Mouse (Mus musculus): ENCODE measurements around the gene Brap. TPM values are rescaled to one million over a fixed set of nuclear protein-coding genes. Genes with fewer than 3 reads are reported as not detected.

Brap gene
- total RNA-seq (2023), result 10 to 100 TPM; 64.0 to 74.1 TPM

DNA sequence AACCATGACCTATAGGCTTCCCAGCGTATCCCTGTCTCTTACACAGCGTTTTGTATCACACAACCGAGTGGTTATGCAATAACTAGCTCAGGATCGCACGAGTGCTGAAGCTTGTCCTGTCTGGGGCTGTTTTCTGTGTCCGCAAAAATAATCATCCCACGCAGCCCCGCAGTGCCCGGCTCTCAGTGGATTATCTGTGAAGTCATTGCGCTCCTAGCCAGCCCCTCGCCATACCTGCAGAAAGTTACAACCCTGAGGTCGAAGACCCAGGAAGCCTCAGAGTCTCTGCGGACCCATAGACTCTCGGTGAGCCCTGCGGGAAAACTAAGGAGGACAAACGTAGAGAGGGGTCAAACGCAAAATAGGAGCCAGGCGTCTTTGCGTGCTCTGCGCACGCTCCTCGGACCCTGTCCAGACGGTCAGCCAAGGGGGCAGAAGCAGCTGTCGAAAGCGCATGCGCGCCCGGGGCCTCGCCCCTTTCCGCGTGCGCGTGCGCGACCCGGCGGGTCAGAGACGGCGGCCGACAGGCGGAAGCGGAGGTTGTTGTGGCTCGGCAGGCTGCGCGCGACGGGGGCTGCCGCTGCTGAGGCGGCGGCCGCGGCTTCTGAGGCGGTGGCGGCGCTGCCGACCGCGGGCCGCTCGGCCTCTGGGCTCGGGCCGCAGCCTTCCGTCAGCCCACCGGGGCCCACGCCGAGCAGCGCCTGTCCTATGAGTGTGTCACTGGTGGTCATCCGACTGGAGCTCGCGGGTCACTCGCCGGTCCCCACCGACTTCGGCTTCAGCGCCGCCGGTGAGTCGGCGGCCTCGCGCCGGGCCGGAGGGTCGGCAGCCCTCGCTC is at the start of gene Brap, which contains the start of gene Acad10:
Gene Brap (plus strand): TSS at position 505 of the 838 bp plus-strand sequence.
Gene Acad10 (minus strand): TSS at position 456 of the 838 bp plus-strand sequence.

DNA sequence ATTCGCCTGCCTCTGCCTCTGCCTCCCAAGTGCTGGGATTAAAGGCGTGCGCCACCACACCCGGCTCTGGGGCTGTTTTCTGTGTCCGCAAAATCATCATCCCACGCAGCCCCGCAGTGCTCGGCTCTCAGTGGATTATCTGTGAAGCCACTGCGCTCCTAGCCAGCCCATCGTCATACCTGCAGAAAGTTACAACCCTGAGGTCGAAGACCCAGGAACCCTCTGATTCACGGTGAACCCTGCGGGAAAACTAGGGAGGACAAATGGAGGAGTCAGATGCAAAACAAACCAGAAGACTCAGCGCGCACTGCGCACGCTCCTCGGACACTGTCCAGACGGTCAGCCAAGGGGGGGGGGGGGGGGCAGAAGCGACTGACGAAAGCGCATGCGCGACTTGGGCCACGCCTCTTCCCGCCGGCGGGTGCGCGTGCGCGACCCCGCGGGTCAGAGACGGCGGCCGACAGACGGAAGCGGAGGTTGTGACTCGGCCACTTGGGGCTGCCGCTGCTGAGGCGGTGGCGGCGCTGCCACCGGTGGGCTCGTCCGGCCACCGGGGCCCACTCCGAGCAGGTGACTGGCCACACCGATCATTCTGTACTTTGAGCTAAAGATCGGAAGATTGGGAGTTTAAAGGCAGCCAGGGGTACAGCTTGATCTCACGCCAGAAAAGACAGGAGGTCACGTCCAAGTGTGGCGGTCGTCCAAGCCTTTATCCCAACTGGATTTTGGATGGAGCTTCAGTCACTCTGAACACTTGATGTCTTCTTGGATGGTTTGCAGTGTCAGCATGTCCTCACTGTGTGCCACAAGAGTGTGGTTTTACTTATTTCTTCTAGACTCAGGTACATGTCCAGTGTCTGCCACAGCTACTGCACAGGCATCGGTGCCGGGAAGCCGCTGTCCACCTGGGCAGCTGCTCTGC is 41.5 kb upstream of the Brap start, which contains the start of gene Acad12:
Gene Acad12 (minus strand): TSS at position 347 of the 922 bp plus-strand sequence.

GRCm38 (mm10) chr5:121711174-121711927 is 51.0 kb downstream of the Brap start, which contains the start of gene Atxn2:
Atxn2 (plus strand) TSS chr5:121711337.

Other genes starting within 250 kb of the Brap start
- gene Tmem116, start 208.7 kb upstream of the Brap start, total RNA-seq (2023), result 1 to 10 TPM in 1 of 2 experiments, not detected in 1; 1.0 TPM
- gene Erp29, start 208.1 kb upstream of the Brap start, total RNA-seq (2023), result 100 to 1,000 TPM; 140 to 185 TPM
- not detected for gene Adam1b, start 157.1 kb upstream of the Brap start, total RNA-seq (2023)
- 1 to 10 TPM; 2.6 to 2.7 TPM for gene Adam1a, start 115.1 kb upstream of the Brap start, total RNA-seq (2023)
- gene Gm42878, start 115.1 kb upstream of the Brap start, total RNA-seq (2023), result not detected
- 10 to 100 TPM; 64.2 to 77.4 TPM for gene Mapkapk5, start 114.7 kb upstream of the Brap start, total RNA-seq (2023)
- 100 to 1,000 TPM; 857 to 999 TPM for gene Aldh2, start 66.7 kb upstream of the Brap start, total RNA-seq (2023)
- 1 to 10 TPM; 4.3 to 4.9 TPM for gene Acad12, start 41.6 kb upstream of the Brap start, total RNA-seq (2023)
- 1 to 10 TPM; 2.9 to 4.7 TPM for gene Acad10, start within 50 bp of the Brap start, total RNA-seq (2023)
- 10 to 100 TPM; 52.6 to 63.8 TPM for gene Atxn2, start 50.8 kb downstream of the Brap start, total RNA-seq (2023)
- 10 to 100 TPM; 70.9 to 83.1 TPM for gene Sh2b3, start 177.1 kb downstream of the Brap start, total RNA-seq (2023)
- gene Pheta1, start 188.4 kb downstream of the Brap start, total RNA-seq (2023), result 1 to 10 TPM; 2.6 to 3.2 TPM

Measured in neutrophil, adult 59 days (primary cell).